Mouse (Mus musculus) lung, adult 2 months (tissue): ENCODE measurements around the gene Ace2.

ENCODE experiments used
- CTCF ChIP-seq: fragments of 200-500 bp; IDR thresholded peaks from 2 replicates; pipeline ENCODE4 v1.5.1; 2011; ENCODE audit warnings: mild to moderate bottlenecking, low read length, control low read depth; ENCODE audit not compliant: insufficient read depth
- POLR2A ChIP-seq: fragments of 200-500 bp; IDR thresholded peaks from 2 replicates; pipeline ENCODE4 v1.6.1; 2011; ENCODE audit warnings: low read depth, mild to moderate bottlenecking, control low read depth, low read length, borderline replicate concordance; ENCODE audit errors: extremely low read depth

- TF ChIP-seq POLR2A, result no peak
- no peak for TF ChIP-seq CTCF
Measured at GRCm38 (mm10) chrX:164164681-164165080, 25.5 kb downstream of the Ace2 start.
